Mouse (Mus musculus) embryonic facial prominence, embryonic 11.5 days (tissue): ENCODE data around the gene Adk. TPM values are rescaled to one million over a fixed set of nuclear protein-coding genes. Genes with fewer than 3 reads are reported as not detected.

Experiments
- ATAC-seq: fragments of 200-750 bp; cut with Nextera tagmentation; replicated peaks from 2 replicates; pipeline ENCODE4 v1.8.0; 2017; ENCODE audit warnings: low read depth; ENCODE audit not compliant: insufficient number of reproducible peaks, low FRiP score, low TSS enrichment
- DNase-seq: peaks from one replicate; pipeline ENCODE4 v3.0.0-alpha.2; 2015; ENCODE audit warnings: low spot score
- H3K27ac ChIP-seq: fragments of 300-500 bp; sonication (generic); replicated peaks from 2 replicates; pipeline ENCODE4 v1.5.1; 2014; ENCODE audit warnings: mild to moderate bottlenecking, low read depth, low read length, control low read depth
- H3K27me3 ChIP-seq: fragments of 300-500 bp; sonication (generic); 2 replicates; pipeline ENCODE4 v1.6.1; 2014; ENCODE audit warnings: mild to moderate bottlenecking, low read length, moderate library complexity, mixed read lengths; ENCODE audit not compliant: control insufficient read depth, insufficient read depth
- H3K36me3 ChIP-seq: fragments of 300-500 bp; sonication (generic); replicated peaks from 2 replicates; pipeline ENCODE4 v1.6.1; 2014; ENCODE audit warnings: low read depth, mild to moderate bottlenecking, low read length, moderate library complexity, mixed read lengths; ENCODE audit not compliant: control insufficient read depth, insufficient read depth
- H3K4me1 ChIP-seq: fragments of 300-500 bp; sonication (generic); 2 replicates; pipeline ENCODE4 v1.6.1; 2014; ENCODE audit warnings: low read length, mixed read lengths; ENCODE audit not compliant: control insufficient read depth, insufficient read depth
- H3K4me2 ChIP-seq: fragments of 300-500 bp; sonication (generic); 2 replicates; pipeline ENCODE4 v1.6.1; 2014; ENCODE audit warnings: low read depth, mild to moderate bottlenecking, control low read depth, low read length, moderate library complexity
- H3K4me3 ChIP-seq: fragments of 300-500 bp; sonication (generic); 2 replicates; pipeline ENCODE4 v1.5.1; 2014; ENCODE audit warnings: low read depth, low read length, control low read depth
- H3K9ac ChIP-seq: fragments of 300-500 bp; sonication (generic); replicated peaks from 2 replicates; pipeline ENCODE4 v1.6.1; 2014; ENCODE audit warnings: mild to moderate bottlenecking, control low read depth, low read length
- H3K9me3 ChIP-seq: fragments of 300-500 bp; sonication (generic); replicated peaks from 2 replicates; pipeline ENCODE4 v1.6.1; 2016; ENCODE audit warnings: mild to moderate bottlenecking, low read length, inconsistent platforms, mixed read lengths; ENCODE audit not compliant: control insufficient read depth
- WGBS: fragments of 180-500 bp; shearing (Covaris S2); extraction: QIAGEN DNeasy Blood & Tissue Kit; methylation state at CpG from one replicate; pipeline ENCODE4 v1.1.7; 2014; 5-methylcytosine and 5-hydroxymethylcytosine counted together
- polyA plus RNA-seq: library from polyadenylated mRNA; unstranded; fragments of >200 nt; fragmentation: Nextera tagmentation; extraction: Ambion mirVana; gene quantifications from 2 replicates; pipeline ENCODE4 v1.2.1, GENCODE M21; 2014

Adk gene
- polyA plus RNA-seq, 1 experiment from 2014 or later: 178 TPM

DNA sequence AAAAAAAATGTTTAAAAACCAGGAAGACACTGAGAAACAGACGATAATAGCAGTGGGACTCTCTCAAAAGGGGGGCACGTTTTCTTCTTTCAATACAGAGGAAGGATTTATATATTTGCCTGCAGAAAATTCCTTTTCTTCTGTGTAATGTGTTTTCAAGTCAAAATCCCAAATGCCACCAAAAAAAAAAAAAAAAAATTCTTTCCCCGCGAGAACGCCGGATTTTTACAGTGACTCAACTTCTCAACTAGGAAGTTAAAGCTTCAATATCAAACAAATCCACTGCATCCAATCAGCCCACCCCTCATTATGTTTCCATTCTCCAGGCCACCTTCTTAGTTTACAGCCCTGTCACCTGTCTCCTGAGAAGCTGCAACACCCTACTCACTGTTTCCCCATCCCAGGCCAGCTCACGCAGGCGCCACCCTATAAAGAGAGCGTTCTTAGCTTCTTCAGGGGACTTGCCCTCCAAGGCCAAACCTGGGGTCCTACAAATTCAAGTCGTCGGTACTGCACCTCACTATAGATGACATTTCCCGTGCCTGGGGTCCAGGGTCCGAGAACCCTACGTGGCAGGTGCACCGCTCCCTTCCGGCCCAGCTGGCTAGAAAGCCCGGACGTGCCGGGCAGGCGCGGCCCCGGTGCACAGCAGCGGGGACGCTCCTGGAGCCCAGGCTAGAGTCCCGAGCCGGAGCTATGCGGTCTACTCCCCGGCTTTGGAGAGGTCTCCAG is 828 bp upstream of the Adk start:
- WGBS: 12% methylated on average over 28 of the region's 28 CpGs
- peak overlapping the region; percentile 63 for H3K27ac ChIP-seq
- no peaks in the 10 kb centered on the region for H3K27me3 ChIP-seq
- H3K4me2 ChIP-seq: peak overlapping the region; percentile 85
- H3K9me3 ChIP-seq: no peaks in the 10 kb centered on the region
- no peak for DNase-seq
- no peaks in the 10 kb centered on the region for H3K36me3 ChIP-seq
- peak; percentile 36; the same call in 1 of the 2 replicates for ATAC-seq
- peak overlapping the region; percentile 77 for H3K9ac ChIP-seq
- H3K4me3 ChIP-seq: peak overlapping the region; percentile 78
- H3K4me1 ChIP-seq: no peaks in the 10 kb centered on the region

- DNase-seq (peak; percentile 85), ATAC-seq (peak; percentile 85)
- H3K4me1 ChIP-seq: no peaks in the 10 kb centered on the region
- no peaks in the 10 kb centered on the region for H3K36me3 ChIP-seq
- WGBS: under 1% methylated on average over 25 of the region's 25 CpGs
- H3K4me2 ChIP-seq: peak overlapping the region; percentile 85
- peak overlapping the region; percentile 63 for H3K9ac ChIP-seq
- no peaks in the 10 kb centered on the region for H3K9me3 ChIP-seq
- H3K27ac ChIP-seq: peak overlapping the region; percentile 63; the same call in 1 of the 2 replicates
- no peaks in the 10 kb centered on the region for H3K27me3 ChIP-seq
- H3K4me3 ChIP-seq: peak overlapping the region; percentile 78
Measured at GRCm38 (mm10) chr14:21052781-21053130, 382 bp downstream of the Adk start.

DNA sequence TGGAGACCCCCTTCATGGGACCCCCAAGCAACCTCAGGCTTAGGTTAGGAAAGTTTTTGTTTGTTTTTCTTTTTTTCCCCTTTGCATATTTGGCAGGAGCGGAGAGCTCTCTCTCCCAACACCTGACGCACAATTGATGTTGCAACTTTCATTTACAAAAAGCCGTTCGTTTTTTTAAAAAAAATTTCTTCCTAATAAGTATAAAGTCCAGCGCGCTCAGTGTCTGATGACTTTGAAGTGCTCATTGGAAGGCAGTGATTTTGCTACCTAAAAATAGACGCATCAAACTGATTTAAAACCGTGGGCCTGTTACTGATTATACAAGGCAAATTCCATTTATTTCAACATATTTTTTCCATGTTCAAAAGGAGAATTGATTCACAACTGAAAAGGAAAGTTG is 777 bp downstream of the Adk start:
- Histone ChIP-seq H3K9me3 (no peaks in the 10 kb centered on the region), H3K9ac (peak overlapping the region; percentile 63), H3K4me3 (peak overlapping the region; percentile 78), H3K27me3 (no peaks in the 10 kb centered on the region), H3K4me1 (no peaks in the 10 kb centered on the region), H3K27ac (no peak overlapping the region), H3K4me2 (peak overlapping the region; percentile 85), H3K36me3 (no peaks in the 10 kb centered on the region)
- ATAC-seq (no peak), DNase-seq (no peak)
- 11% methylated on average over 8 of the region's 8 CpGs for WGBS

DNA sequence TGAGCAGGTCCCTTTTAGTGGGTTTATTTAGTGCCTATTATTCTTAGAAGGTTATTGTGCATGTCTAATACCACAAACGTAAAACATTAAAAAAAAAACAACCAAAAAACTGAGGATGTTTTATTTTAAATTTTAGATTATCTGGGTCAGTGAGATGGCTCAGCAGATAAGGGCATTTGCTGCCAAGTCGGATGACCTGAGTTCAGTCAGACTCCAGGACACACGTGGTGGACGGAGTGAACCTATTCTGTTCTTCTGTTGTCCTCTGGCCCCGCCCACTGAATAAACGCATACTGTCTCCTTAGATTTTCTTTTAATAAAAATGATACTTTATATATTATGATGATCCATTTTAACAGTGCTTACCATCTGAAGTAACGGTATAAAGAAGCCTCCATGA is 1.2 kb downstream of the Adk start:
- H3K4me2 ChIP-seq: no peak overlapping the region
- no peak overlapping the region for H3K4me3 ChIP-seq
- H3K4me1 ChIP-seq: no peaks in the 10 kb centered on the region
- no peaks in the 10 kb centered on the region for H3K36me3 ChIP-seq
- 48% methylated on average over 7 of the region's 7 CpGs for WGBS
- no peaks in the 10 kb centered on the region for H3K9me3 ChIP-seq
- H3K27ac ChIP-seq: no peak overlapping the region
- no peak overlapping the region for H3K9ac ChIP-seq
- no peak for ATAC-seq
- DNase-seq: no peak
- H3K27me3 ChIP-seq: no peaks in the 10 kb centered on the region

DNA sequence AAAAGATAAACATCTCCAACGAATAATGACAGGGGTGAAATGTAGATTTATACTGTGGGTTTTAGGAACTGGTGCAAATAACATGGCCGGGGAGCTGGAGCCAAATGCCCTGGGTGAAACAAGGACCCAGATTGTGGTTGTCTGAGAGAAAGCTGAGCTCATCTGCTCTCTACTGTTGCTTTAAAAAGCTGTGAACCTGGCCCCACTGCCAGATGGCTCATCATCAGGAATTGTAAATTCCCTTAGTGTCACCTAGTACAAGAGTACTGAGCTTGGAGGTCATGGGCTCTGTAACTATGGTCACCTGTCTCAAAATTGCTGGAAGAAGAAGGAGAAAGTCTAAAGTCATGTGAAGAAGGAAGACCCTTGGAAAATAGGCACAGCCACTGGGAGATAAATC is 6.6 kb downstream of the Adk start:
- no peaks in the 10 kb centered on the region for H3K36me3 ChIP-seq
- no peak overlapping the region for H3K9ac ChIP-seq
- no peaks in the 10 kb centered on the region for H3K9me3 ChIP-seq
- H3K4me2 ChIP-seq: no peak overlapping the region
- 86% methylated on average over 2 of the region's 2 CpGs for WGBS
- H3K27ac ChIP-seq: no peak overlapping the region
- H3K27me3 ChIP-seq: no peaks in the 10 kb centered on the region
- H3K4me3 ChIP-seq: no peak overlapping the region
- no peak for ATAC-seq
- no peaks in the 10 kb centered on the region for H3K4me1 ChIP-seq
- DNase-seq: no peak

GRCm38 (mm10) chr14:21062766-21063513 is 10.6 kb downstream of the Adk start:
- Histone ChIP-seq H3K4me1 (no peaks in the 10 kb centered on the region), H3K9ac (no peak overlapping the region), H3K9me3 (no peaks in the 10 kb centered on the region), H3K27ac (no peak overlapping the region), H3K27me3 (no peaks in the 10 kb centered on the region), H3K36me3 (no peaks in the 10 kb centered on the region), H3K4me3 (no peak overlapping the region), H3K4me2 (no peak overlapping the region)
- ATAC-seq (no peak), DNase-seq (no peak)
- WGBS: 80% methylated on average over 5 of the region's 5 CpGs

DNA sequence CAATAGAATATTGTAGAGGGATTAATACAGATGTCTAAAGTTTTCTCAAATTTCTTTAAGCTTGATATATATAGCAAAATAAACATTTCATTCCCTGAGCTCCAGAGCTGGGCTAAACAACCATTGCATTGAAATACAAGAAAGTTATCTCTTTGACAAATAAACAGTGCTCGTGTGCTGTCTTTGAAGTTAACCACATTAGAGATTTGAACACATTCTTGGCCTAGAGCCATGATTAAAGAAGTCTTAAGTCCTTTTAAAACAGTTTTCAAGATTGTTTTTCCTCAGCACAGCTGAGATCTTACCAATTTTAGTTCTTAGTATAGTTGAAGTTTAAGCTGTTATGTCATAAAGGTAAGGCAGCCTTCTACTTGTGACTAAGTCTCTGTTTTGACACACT is 11.9 kb downstream of the Adk start:
- H3K36me3 ChIP-seq: no peaks in the 10 kb centered on the region
- H3K4me2 ChIP-seq: no peak overlapping the region
- H3K4me3 ChIP-seq: no peak overlapping the region
- peak; percentile 28 for DNase-seq
- no peaks in the 10 kb centered on the region for H3K27me3 ChIP-seq
- H3K9ac ChIP-seq: no peak overlapping the region
- WGBS: 22% methylated on average over 1 of the region's 1 CpGs
- H3K27ac ChIP-seq: no peak overlapping the region
- no peaks in the 10 kb centered on the region for H3K9me3 ChIP-seq
- ATAC-seq: no peak
- no peaks in the 10 kb centered on the region for H3K4me1 ChIP-seq

GRCm38 (mm10) chr14:21065490-21066162 is 13.3 kb downstream of the Adk start:
- Histone ChIP-seq H3K27ac (no peak overlapping the region), H3K4me3 (no peak overlapping the region), H3K9ac (no peak overlapping the region), H3K4me2 (no peak overlapping the region), H3K4me1 (no peaks in the 10 kb centered on the region), H3K27me3 (no peaks in the 10 kb centered on the region), H3K36me3 (no peaks in the 10 kb centered on the region), H3K9me3 (no peaks in the 10 kb centered on the region)
- DNase-seq: no peak
- WGBS: 77% methylated on average over 8 of the region's 8 CpGs
- ATAC-seq: no peak
